Mouse (Mus musculus): Measurements from ENCODE around the gene Olfr221.
A peak's percentile ranks its signal among the peaks of the same experiment; 100 is the strongest.

Gene Olfr221

GRCm38 (mm10) chr14:52005616-52006015 lies 36.6 kb downstream of the Olfr221 start:
- no peak for DNase-seq (ENCODE audit: low read depth)

DNA sequence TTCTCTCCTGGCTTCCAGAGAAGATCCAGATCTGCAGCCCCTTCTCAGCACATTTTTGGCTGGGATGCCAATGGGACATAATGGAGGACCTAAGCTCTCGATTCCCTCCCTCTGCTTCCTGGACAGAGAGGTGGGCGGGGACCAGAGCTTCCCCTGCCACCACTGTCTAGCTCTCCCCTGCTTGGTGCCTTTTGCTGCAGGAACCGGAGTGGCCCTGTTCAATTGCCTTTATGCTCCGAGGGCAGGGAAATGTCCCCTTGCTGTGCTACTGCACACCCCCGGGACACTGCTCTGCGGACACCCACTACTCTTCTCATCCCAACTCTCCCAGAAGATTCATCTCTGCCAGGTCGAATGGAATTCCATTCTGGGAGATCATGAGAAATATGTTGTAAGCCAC lies 37.1 kb downstream of the Olfr221 start:
- no peak for DNase-seq (ENCODE audit: low read depth)

GRCm38 (mm10) chr14:52003981-52004495 lies 38.2 kb downstream of the Olfr221 start:
- peak; percentile 45 for DNase-seq (ENCODE audit: low read depth)

DNA sequence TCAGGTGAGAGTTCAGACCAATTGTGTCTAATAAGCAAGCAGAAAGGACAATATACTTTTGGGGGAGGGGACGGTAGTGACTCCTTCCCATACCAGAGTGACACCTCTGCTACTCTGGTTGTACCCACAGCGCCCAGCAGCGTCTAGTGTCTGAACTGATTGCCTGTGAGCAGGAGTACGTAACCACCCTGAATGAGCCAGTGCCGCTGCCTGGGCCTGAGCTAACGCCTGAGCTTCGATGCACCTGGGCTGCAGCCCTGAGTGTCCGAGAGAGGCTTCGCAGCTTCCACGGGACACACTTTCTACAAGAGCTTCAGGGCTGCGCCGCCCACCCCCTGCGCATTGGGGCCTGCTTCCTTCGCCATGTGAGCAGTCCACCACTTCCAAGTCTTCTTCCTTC lies 44.8 kb downstream of the Olfr221 start:
- DNase-seq (ENCODE audit: low read depth), result no peak

- DNase-seq (ENCODE audit: low read depth), result no peak
Measured at GRCm38 (mm10) chr14:51996866-51997265, 45.4 kb downstream of the Olfr221 start.

DNA sequence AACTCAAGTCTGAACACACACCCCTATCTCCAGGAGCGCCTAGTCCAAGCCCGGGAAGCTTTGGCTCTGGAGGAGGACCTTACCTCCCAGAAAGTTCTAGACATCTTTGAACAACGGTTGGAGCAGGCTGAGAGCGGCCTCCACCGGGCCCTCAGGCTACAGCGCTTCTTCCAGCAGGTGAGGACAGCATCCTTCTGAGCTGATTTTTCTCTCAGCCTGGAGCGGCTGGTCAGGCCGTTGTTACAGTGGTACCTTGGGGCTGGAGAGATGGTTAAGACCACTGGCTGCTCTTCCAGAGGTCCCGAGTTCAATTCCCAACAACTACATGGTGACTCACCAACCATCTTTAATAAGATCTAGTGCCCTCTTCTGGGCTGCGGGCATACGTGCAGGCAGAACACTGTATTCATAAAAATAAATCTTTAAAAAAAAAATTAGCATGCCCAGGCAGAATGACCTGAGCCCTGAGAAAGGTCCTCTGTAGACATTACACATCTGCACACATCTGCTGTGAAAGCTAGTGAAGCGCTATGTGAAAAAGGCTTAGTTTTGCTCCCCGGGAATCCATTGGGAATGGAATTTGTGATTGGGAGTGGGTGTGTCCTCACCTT lies 45.9 kb downstream of the Olfr221 start:
- peak; percentile 69 for DNase-seq (ENCODE audit: low read depth)

DNA sequence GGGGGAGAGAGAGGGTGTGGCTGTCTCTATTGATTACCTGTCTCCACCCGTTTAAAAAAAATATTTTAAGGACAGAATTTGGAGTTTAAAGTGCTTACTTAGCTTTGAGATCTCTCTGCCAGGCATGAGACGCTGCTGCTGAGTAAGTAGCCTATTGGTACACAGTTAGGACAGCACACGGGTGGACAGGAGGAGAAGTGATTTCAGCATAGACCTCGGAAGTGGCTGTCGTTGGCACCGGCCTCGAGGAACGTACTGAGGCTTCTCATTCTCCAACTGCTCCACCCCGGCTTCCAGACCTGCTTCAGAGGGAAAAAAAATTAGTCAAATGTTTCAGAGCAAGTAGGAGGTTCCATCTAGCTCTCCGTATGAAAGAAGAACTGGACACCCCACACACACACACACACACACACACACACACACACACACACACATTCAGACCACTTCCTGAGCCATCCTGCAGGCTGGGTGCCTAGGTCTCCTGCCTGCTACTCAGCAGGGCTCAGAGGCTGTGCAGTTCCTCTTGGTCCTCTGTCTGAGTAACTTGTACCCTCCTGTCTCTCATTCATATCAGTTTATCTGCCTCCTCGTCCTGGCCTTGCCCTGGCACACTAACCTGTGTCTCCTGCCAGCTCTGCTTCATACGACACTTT lies 46.9 kb downstream of the Olfr221 start:
- no peak for DNase-seq (ENCODE audit: low read depth)

DNA sequence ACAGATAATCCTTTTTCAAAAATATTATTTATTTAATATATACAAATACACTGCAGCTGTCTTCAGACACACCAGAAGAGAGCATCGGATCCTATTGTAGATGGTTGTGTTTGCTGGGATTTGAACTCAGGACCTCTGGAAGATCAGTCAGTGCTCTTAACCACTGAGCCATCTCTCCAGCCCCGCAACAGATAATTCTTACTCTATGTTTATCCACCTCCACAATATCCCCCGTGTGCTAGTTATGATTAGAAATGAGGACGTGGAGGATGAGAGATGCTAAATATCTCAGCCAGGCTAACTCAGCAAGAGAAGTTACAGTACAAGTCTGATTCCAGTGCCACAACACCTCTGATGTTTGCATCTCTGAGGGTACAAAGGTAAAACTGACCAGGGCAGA lies 47.8 kb downstream of the Olfr221 start:
- no peak for DNase-seq (ENCODE audit: low read depth)

DNA sequence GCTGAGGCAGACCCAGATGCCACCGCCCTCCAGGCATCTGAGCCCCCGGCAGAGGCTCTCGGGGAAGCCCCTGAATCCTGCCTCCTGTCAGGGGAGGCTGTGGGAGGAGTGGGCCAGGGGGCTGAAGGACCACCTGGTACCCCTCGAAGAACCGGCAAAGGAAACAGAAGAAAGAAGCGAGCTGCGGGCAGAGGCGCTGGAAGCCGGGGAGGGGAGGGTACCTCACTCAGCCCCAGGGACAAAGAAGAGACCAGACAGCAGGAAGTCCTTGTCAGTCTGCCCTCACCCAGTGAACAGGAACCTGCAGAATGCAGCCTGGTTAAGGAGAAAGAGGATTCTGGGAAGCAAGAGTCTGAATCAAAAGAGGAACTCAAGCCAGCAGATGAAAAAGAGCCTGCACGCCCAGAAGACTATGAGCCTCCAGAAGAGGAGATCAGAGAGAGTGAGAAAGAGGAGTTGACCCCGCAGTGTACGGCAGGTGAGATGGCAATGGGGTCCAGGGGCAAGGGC lies 52.7 kb downstream of the Olfr221 start:
- no peak for DNase-seq (ENCODE audit: low read depth)

- no peak for DNase-seq (ENCODE audit: low read depth)
Measured at GRCm38 (mm10) chr14:51988731-51989130, 53.5 kb downstream of the Olfr221 start.

- peak; percentile 89 for DNase-seq (ENCODE audit: low read depth)
Measured at GRCm38 (mm10) chr14:51987177-51987576, 55.1 kb downstream of the Olfr221 start.

GRCm38 (mm10) chr14:51986153-51986505 lies 56.1 kb downstream of the Olfr221 start:
- DNase-seq (ENCODE audit: low read depth), result no peak

GRCm38 (mm10) chr14:51985301-51986152 lies 56.7 kb downstream of the Olfr221 start:
- DNase-seq (ENCODE audit: low read depth), result peak; percentile 95

DNA sequence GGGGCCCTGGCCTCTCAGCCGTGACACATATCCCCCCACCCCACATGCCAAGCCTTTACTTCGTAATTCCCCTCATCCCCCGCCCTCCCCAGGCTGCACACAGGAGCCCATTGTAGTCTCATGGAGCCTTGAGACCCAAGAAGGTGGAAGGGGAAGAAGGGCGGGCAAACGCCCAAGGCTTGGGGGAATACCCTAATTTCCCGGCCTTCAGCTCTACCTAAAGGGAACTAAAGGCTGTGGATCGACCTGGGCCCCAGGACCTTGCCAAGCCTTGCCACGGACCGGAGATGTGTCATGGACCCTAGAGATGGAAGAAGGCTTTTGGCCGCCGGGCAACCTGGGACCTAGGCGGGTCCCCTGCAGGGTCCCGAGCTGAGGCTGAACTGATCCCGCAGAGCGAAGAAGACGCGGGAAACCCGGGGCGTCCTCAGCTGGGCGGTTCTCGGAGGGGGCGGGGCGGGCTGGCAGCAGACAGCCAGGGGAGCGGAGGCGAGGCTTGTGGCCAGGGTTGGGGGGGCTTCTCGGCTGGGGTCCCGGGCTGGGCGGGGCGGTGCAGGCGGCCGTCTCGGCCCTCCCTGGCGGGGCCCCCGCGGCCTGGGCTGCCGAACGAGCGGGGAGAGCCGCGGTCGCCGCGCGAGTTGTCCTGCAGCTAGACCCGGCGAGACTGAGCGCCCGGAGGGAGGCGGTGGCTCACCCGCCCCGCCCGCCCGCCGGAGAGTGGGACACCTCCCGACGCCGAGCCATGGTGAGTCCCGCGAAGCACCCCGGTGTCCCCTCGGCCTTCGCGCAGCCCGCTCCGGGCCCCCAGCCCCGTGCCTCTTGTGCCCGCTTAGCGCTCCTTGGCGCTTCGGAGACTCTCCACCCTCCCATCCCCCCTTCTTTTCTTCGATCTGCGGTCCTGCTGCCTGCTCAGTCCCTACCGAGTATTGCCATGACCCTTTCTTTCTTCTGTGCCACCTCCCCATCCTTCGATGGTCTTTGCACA lies 57.7 kb downstream of the Olfr221 start, which contains the start of gene Arhgef40:
Gene Arhgef40, plus strand, starts transcription at position 473 of the 985 bp plus-strand sequence.
- DNase-seq (ENCODE audit: low read depth), result peak; percentile 83

Measured in NIH3T3 (cell line).